Mouse (Mus musculus) right cerebral cortex, postnatal 10 days (tissue): Measurements from ENCODE around the gene Mtfr2.
A peak's percentile ranks its signal among the peaks of the same experiment; 100 is the strongest.

ENCODE experiments used
- DNase-seq, 2 experiments: peaks; one replicate each; pipeline ENCODE4 v3.0.0; 2021; ENCODE audit warnings: low spot score in 2 of 2

Mtfr2 gene

DNA sequence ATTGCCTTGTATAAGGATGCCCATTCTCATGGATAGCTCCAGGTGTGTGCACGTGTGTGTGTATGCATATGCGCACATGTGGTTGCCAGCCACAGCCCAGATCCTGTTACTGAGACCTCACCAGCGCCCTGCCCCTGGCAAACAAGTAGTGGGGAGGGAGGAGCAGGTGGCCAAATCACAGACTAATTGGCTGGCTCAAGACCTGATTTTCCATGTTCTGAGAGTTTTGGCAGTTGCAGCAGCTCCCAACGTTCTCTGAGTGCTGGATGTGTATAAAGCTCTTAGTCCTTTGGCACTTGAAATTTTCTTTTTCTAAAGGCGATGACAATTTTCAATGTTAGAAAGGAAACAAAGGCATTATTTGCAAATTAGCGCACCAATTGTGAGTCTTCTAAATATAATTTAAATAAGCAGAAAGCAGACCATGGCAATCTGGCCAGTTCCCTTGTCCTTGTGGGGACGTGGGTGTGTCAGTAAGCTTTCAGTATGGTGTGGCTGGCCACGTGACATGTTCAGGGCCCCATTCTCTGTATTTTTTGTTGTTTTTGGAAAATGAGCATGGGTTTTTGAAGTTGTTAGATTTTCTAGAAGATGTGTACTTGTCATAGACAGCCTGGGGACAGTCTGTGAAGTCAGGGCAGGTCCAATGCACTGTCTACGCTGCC, 31.6 kb downstream of the Mtfr2 start:
- peak; percentile 35 to 46 for DNase-seq

GRCm38 (mm10) chr10:20380798-20381197, 33.2 kb downstream of the Mtfr2 start:
- DNase-seq = peak; percentile 72 to 88

DNA sequence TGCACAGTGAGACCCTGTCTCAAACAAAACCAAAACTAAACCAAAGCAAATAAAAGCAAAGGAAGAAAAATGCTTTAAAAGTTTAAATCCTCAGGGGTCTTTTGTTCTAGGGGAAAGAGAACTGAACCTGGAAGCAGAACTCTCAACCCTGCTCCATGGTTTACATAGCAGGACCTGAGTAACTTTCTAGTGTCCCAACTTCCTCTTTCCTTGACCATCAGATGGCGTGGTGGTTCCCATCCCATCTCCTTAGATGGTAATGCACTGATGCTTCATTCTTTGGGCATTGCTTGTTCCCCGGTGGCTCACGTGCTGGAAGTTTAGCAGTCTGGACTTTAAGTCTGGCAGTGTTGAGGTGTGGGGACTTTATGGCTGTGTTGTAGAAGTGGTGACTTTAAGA, 33.8 kb downstream of the Mtfr2 start:
- DNase-seq = no peak

GRCm38 (mm10) chr10:20382807-20383419, 35.3 kb downstream of the Mtfr2 start:
- DNase-seq = peak in 1 of 2 experiments; percentile 43

- DNase-seq = no peak
Measured at GRCm38 (mm10) chr10:20390568-20390967, 43.0 kb downstream of the Mtfr2 start.

GRCm38 (mm10) chr10:20394815-20395214, 47.2 kb downstream of the Mtfr2 start:
- no peak for DNase-seq

DNA sequence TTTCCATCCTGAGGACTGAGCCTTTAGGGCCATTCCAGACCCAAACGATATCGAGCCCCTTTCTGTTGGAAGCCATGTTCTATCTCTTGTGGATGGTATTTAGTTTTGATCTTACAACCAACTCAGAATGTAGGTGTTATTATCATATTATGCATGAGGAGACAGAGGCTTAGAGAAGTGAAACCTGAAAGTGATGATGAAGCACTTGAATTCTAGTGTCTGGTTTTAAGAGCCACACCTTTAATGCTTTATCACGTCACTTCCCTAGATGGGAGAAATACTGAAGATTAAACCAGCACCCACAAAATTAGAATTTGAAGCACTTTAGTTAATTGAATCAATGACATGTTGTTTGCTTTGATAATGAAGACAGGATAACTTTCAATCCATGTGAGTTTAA, 48.2 kb downstream of the Mtfr2 start:
- no peak for DNase-seq

DNA sequence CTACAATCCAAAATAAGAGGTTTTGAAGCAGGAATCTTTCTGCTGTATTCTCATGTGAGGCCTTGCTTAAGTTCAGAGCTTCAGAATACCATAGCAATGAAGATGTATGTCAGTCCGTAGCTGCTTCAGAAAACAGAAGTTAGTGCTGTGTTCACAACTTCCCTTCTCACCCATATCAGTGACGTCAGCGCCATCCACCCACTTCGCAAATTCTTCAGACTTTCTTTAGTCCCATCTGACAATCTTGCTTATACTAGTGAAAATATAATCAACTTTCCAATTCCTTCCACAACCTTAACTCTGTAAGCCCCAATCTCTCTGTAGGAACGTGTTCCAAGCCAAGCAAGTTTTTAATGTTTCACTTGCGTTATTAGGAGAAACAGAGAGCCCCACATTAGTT, 50.7 kb downstream of the Mtfr2 start:
- peak in 1 of 2 experiments; percentile 31 for DNase-seq

DNA sequence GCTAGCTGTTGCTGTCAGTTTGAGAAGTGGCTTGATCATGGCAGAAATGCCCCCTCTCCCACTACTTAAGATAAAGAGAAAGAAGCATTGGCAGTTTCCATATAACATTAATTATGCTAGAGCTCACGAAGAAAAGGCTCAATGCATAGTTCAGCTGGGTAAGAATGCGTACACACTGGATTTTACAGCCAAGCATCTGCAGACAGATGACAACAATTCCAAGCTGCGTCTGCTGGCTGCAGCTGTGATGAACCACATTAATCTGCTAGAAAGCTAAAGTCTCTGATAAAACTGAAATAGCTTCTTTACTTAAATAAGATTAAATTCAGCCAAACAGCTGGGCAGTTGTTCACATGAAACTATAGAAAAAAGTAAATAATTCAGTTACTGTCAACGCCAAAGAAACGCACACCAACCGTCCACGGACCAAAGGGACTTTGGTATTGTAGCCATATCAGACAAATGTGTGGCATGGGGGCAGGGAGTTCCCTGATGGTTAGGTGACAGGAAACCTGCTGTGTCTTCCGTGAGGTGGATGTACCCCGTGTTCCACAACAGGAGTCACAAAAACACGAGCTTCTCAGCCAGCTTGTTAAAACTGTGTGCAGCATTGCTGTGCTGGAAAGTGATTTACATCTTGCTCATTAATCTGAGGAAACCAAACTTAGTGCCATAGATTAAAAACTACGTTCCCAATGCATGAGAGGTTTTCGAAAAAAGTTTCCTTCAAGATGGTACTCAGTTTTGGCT, 51.2 kb downstream of the Mtfr2 start:
- no peak for DNase-seq

GRCm38 (mm10) chr10:20400406-20400805, 52.8 kb downstream of the Mtfr2 start:
- peak in 1 of 2 experiments; percentile 27 for DNase-seq

DNA sequence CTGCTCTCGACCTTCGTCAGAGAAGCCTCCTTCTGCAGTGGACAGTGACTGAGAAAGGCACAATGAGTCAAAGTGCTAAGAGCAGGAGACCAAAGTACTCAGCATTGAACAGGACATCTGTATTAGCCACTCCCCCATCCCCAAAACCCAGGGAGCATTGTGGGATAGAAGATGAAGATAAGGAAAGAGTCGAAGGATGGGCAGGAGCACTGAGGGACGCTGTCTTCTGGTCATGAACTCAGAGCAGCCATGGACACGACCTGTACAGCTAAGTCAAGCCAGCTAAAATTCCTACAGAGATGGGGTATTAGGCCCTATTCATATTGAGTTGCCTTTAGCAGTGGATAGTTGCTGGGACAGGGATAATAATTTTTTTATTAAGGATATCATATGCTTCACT, 55.4 kb downstream of the Mtfr2 start:
- DNase-seq = no peak

- DNase-seq = peak; percentile 54 to 63
Measured at GRCm38 (mm10) chr10:20405471-20405870, 57.9 kb downstream of the Mtfr2 start.

DNA sequence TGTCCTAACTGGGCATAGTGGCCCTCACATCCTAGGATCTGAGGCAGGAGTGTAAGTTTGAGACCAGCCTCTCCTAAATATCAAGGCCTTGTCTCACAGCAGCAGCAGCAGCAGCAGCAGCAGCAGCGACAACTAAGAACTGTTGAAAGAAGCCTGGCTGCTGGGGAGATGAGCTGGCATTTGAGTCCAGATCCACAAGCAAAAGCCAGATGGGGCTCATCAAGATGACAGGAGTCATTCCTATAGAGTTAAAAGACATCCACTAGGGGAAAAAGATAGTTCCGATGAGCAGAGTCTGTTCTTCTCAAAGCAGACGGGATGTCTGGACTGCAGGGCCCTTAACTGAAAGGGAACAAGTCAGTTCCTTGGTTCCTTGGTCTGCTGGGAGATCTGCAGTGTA, 60.8 kb downstream of the Mtfr2 start:
- no peak for DNase-seq

DNA sequence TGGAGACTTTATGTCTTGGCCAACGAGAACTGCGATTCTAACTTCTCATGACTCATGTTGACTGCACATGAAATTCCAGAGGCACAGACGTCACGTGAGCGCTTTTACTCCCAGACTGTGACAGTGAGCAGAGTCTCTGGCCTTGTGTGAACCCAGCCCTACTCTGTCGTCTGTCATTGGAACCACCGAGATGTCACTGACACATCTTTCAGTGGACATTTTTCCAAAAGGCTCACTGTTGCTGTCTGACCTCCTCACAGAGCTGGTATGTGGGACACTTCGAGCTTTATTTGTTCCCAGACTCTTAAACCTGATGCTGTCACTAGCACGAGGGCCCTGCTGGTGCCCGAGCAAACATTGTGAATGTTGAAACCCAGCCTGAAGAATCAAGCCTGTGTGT, 61.6 kb downstream of the Mtfr2 start:
- DNase-seq = no peak
